Mouse (Mus musculus) left cerebral cortex, adult 9 months (tissue): ENCODE measurements around the gene Blmh.
"Not testable (repeated sequence)": the region's sequence is repeated elsewhere in the genome, so short reads cannot be mapped to it uniquely, and the experiment has no call there.

Experiments used
- DNase-seq, 2 experiments: peaks; one replicate each; pipeline ENCODE4 v3.0.0; 2022; ENCODE audit warnings: low spot score in 2 of 2

Gene Blmh

GRCm38 (mm10) chr11:76916539-76917229 is 7.9 kb upstream of the Blmh start:
- DNase-seq: no peak

GRCm38 (mm10) chr11:76917230-76917548 is 7.4 kb upstream of the Blmh start:
- no peak for DNase-seq

DNA sequence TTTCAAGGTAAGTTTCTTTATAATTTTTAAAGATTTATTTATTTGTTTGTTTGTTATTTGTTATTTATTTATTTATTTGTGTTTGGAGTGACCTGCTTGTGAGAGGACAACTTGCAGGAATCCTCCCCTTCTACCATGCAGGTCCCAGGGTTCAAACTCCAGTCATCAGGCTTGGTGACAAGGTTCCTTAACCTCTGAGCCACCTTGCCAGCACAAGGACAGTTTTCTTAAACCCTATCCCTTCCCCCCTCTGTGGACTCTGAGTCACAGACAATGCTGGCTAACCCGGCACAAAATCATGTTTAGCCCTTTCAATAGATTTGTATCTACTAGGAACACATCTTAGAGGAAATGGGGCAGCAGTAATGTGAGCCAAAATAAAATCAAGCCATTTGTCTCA is 4.0 kb upstream of the Blmh start:
- no peak for DNase-seq

GRCm38 (mm10) chr11:76928586-76928985 is 4.0 kb downstream of the Blmh start:
- not testable (repeated sequence) for DNase-seq

- DNase-seq: no peak
Observed at GRCm38 (mm10) chr11:76933209-76933608, 8.6 kb downstream of the Blmh start.

DNA sequence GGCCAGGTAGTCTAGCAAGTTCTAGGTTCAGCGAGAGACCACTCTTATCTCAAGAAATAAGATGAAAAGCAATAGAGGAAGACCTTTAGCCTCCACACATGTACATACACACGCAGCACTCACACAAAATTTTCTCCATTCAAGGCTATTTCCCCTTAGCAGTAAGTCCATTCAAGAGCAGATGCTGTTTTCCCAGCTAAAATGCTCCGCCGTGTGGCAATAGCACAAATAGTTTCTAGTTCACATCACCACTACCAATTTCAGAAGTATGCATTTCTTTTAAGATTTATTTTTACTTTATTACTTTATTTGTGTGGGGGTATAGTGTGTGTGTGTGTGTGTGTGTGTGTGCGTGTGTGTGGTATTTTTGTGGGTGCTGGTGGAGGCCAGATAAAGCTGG is 12.0 kb downstream of the Blmh start:
- no peak for DNase-seq

GRCm38 (mm10) chr11:76944839-76945238 is 20.2 kb downstream of the Blmh start:
- DNase-seq: no peak

GRCm38 (mm10) chr11:76945386-76946202 is 21.0 kb downstream of the Blmh start:
- DNase-seq: peak; percentile 70 to 93

GRCm38 (mm10) chr11:76946203-76946585 is 21.6 kb downstream of the Blmh start:
- DNase-seq: no peak

- peak; percentile 23 to 30 for DNase-seq
Observed at GRCm38 (mm10) chr11:76953536-76953935, 28.9 kb downstream of the Blmh start.

DNA sequence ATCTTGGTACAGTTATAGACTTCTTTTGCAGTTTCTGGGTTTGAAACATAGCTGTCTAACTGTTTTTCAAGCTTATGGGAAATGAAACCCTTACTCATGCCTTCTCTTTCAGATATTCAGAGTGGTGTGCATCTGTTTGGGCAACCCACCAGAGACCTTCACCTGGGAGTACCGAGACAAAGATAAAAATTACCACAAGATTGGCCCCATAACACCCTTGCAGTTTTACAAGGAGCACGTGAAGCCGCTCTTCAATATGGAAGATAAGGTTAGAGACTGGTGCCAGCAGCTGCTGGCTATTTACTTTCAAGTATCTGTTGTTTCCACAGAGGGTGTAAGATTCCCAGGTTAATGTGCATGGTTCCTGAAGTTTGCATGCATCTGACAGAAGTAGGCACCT is 41.1 kb downstream of the Blmh start:
- DNase-seq: no peak

DNA sequence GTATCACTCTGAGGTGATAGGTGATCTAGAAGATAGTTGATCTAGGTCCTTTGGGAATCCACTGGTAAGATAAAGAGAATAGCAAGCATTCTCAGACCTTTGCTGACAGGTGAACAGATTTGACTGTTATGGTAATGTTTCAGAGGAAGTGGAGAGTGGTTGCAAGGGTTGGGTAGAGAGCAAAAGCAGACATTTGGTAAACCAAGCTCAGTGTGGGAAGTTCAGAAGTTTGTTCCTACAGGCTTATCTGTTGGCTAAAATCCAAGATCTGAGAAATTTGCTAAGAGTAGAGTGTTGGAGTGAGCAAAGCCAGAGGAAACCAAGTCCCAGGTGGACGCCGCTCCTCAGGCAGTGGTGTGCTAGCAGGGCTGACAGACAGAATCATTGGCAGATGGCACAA is 45.7 kb downstream of the Blmh start:
- DNase-seq: no peak

- no peak for DNase-seq
Observed at GRCm38 (mm10) chr11:76974680-76975319, 50.2 kb downstream of the Blmh start.

DNA sequence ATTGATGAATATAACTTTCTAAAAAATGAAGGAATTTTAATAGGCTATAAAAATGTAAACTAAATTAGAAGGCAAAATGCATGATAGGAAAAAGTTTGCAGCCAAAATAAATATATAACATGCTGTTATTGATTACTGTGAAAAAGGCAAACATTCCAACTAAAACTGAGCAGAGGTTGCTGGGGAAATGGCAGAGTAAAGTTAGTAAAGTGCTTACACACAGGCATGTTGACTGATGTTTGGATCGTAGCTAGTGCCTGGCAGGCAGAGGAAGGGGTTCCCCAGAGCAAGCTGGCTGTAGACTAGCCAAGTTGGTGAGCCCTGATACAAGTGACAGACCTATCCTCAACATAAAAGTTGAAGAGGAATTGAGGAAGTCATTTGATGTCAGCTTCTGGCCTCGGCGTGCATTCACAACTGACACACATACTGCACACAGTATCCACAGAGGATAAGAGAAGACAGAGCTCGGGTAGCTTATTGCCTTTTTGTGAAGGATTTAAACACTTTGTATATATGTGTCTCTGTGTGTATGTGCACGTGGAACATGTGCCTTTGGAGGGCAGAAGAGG is 57.0 kb downstream of the Blmh start:
- no peak for DNase-seq

GRCm38 (mm10) chr11:76982415-76982814 is 57.8 kb downstream of the Blmh start:
- no peak for DNase-seq

DNA sequence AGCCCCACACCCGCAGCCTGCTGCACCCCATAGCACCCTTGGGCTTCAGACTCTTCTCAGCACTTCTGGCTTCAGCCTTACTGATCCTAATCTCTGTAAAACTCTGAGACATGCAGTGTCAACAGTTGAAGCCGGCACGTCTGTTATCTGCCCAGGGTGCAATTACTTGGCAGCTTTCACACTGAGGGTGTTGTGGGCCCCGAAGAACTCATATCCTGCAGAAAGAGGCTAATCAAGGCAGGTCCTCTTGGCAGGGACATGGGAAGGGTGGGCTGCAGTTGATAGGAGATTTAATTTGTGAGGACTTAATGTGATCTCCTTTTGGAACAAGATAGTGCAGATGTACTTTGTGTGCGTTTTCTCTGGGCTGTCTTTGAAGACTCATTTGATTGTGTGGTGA is 59.0 kb downstream of the Blmh start:
- DNase-seq: no peak

- no peak for DNase-seq
Observed at GRCm38 (mm10) chr11:76984173-76984572, 59.6 kb downstream of the Blmh start.

GRCm38 (mm10) chr11:76990839-76991238 is 66.2 kb downstream of the Blmh start:
- no peak for DNase-seq

GRCm38 (mm10) chr11:76992886-76993285 is 68.3 kb downstream of the Blmh start:
- DNase-seq: no peak

GRCm38 (mm10) chr11:76995966-76996672 is 71.5 kb downstream of the Blmh start:
- no peak for DNase-seq

GRCm38 (mm10) chr11:76997305-76997704 is 72.7 kb downstream of the Blmh start:
- peak in 1 of 2 experiments; percentile 40 for DNase-seq
